Mouse (Mus musculus): ENCODE results near the gene Supt16. TPM values are rescaled to one million over a fixed set of nuclear protein-coding genes. Genes with fewer than 3 reads are reported as not detected.

The Supt16 gene
- polyA plus RNA-seq (2014; fragmentation: Nextera tagmentation; extraction: Ambion mirVana): 82.5 and 85.8 TPM in 2 replicates

GRCm38 (mm10) chr14:52197156-52197878 is at the start of gene Supt16:
Gene Supt16, minus strand, starts transcription at chr14:52197416.
- peak within 1 kb of the TSS; percentile 99 for H3K4me3 ChIP-seq (ENCODE audit: low read depth, low read length)
- H3K27me3 ChIP-seq (ENCODE audit: insufficient read depth, low read length): no peaks in the 10 kb centered on the region
- H3K9ac ChIP-seq: peak within 1 kb of the TSS; percentile 98
- no peak for TF ChIP-seq CTCF (IDR thresholded peaks at IDR 0.05; ENCODE audit: low read depth)
- peak within 1 kb of the TSS; percentile 84 for H3K4me2 ChIP-seq
- WGBS: under 1% methylated on average over 59 of the region's 59 CpGs
- no peaks in the 10 kb centered on the region for H3K9me3 ChIP-seq (ENCODE audit: low read depth, low read length)
- DNase-seq: peak; percentile 92
- H3K27ac ChIP-seq (ENCODE audit: low read depth): peak within 1 kb of the TSS; percentile 99
- peaks cover 50% of the 10 kb centered on the region for H3K36me3 ChIP-seq (ENCODE audit: insufficient read depth)
- peak; percentile 96 for ATAC-seq (ENCODE audit: insufficient read depth)
- H3K4me1 ChIP-seq (ENCODE audit: insufficient read depth): no peaks in the 10 kb centered on the region

GRCm38 (mm10) chr14:52246129-52246528 is 48.9 kb upstream of the Supt16 start:
- no peak for TF ChIP-seq CTCF (IDR thresholded peaks at IDR 0.05; ENCODE audit: low read depth)
- H3K9ac ChIP-seq: no peak overlapping the region
- H3K27me3 ChIP-seq (ENCODE audit: insufficient read depth, low read length): no peaks in the 10 kb centered on the region
- H3K27ac ChIP-seq (ENCODE audit: low read depth): no peak overlapping the region
- WGBS: 72% methylated on average over 4 of the region's 4 CpGs
- DNase-seq (no peak), ATAC-seq (ENCODE audit: insufficient read depth) (no peak)
- no peaks in the 10 kb centered on the region for H3K9me3 ChIP-seq (ENCODE audit: low read depth, low read length)
- no peaks in the 10 kb centered on the region for H3K36me3 ChIP-seq (ENCODE audit: insufficient read depth)
- no peak overlapping the region for H3K4me3 ChIP-seq (ENCODE audit: low read depth, low read length)
- 0 out of 2 replicates have a peak, but pooled peaks cover 3% of the 10 kb centered on the region for H3K4me1 ChIP-seq (ENCODE audit: insufficient read depth)
- no peak overlapping the region for H3K4me2 ChIP-seq

GRCm38 (mm10) chr14:52244690-52245042 is 47.5 kb upstream of the Supt16 start:
- no peaks in the 10 kb centered on the region for H3K27me3 ChIP-seq (ENCODE audit: insufficient read depth, low read length)
- peak overlapping the region; percentile 79 for H3K4me2 ChIP-seq
- H3K9ac ChIP-seq: peak overlapping the region; percentile 79
- DNase-seq (no peak), ATAC-seq (ENCODE audit: insufficient read depth) (no peak; the same call in 1 of the 2 replicates)
- 0 out of 2 replicates have a peak, but pooled peaks cover 3% of the 10 kb centered on the region for H3K4me1 ChIP-seq (ENCODE audit: insufficient read depth)
- WGBS: 11% methylated on average over 7 of the region's 7 CpGs
- no peaks in the 10 kb centered on the region for H3K36me3 ChIP-seq (ENCODE audit: insufficient read depth)
- peak overlapping the region; percentile 88 for H3K4me3 ChIP-seq (ENCODE audit: low read depth, low read length)
- peak overlapping the region; percentile 63; the same call in 1 of the 2 replicates for H3K27ac ChIP-seq (ENCODE audit: low read depth)
- no peaks in the 10 kb centered on the region for H3K9me3 ChIP-seq (ENCODE audit: low read depth, low read length)
- TF ChIP-seq CTCF (IDR thresholded peaks at IDR 0.05; ENCODE audit: low read depth): no peak

GRCm38 (mm10) chr14:52244041-52244689 is 46.9 kb upstream of the Supt16 start:
- TF ChIP-seq CTCF (IDR thresholded peaks at IDR 0.05; ENCODE audit: low read depth): no peak
- peak; percentile 100 for ATAC-seq (ENCODE audit: insufficient read depth)
- Histone ChIP-seq H3K36me3 (ENCODE audit: insufficient read depth) (no peaks in the 10 kb centered on the region), H3K27me3 (ENCODE audit: insufficient read depth, low read length) (no peaks in the 10 kb centered on the region), H3K4me2 (peak overlapping the region; percentile 79), H3K4me3 (ENCODE audit: low read depth, low read length) (peak overlapping the region; percentile 88), H3K9ac (peak overlapping the region; percentile 79), H3K4me1 (ENCODE audit: insufficient read depth) (0 out of 2 replicates have a peak, but pooled peaks cover 3% of the 10 kb centered on the region), H3K27ac (ENCODE audit: low read depth) (peak overlapping the region; percentile 63; the same call in 1 of the 2 replicates), H3K9me3 (ENCODE audit: low read depth, low read length) (no peaks in the 10 kb centered on the region)
- peak; percentile 99 for DNase-seq
- WGBS: 1% methylated on average over 32 of the region's 32 CpGs

- Histone ChIP-seq H3K27me3 (ENCODE audit: insufficient read depth, low read length) (no peaks in the 10 kb centered on the region), H3K4me3 (ENCODE audit: low read depth, low read length) (no peak overlapping the region), H3K9me3 (ENCODE audit: low read depth, low read length) (no peaks in the 10 kb centered on the region), H3K4me2 (no peak overlapping the region), H3K27ac (ENCODE audit: low read depth) (no peak overlapping the region), H3K9ac (no peak overlapping the region), H3K4me1 (ENCODE audit: insufficient read depth) (no peaks in the 10 kb centered on the region), H3K36me3 (ENCODE audit: insufficient read depth) (peaks cover 58% of the 10 kb centered on the region)
- WGBS: 92% methylated on average over 1 of the region's 1 CpGs
- ATAC-seq (ENCODE audit: insufficient read depth): no peak
- TF ChIP-seq CTCF (IDR thresholded peaks at IDR 0.05; ENCODE audit: low read depth): no peak
- no peak for DNase-seq
Observed at GRCm38 (mm10) chr14:52236216-52236615, 39.0 kb upstream of the Supt16 start.

GRCm38 (mm10) chr14:52235165-52235564 is 37.9 kb upstream of the Supt16 start:
- no peak for ATAC-seq (ENCODE audit: insufficient read depth)
- no peak overlapping the region for H3K4me3 ChIP-seq (ENCODE audit: low read depth, low read length)
- no peak overlapping the region for H3K9ac ChIP-seq
- H3K4me1 ChIP-seq (ENCODE audit: insufficient read depth): no peaks in the 10 kb centered on the region
- no peak for DNase-seq
- H3K9me3 ChIP-seq (ENCODE audit: low read depth, low read length): no peaks in the 10 kb centered on the region
- H3K36me3 ChIP-seq (ENCODE audit: insufficient read depth): peaks cover 69% of the 10 kb centered on the region
- no peak overlapping the region for H3K4me2 ChIP-seq
- H3K27ac ChIP-seq (ENCODE audit: low read depth): no peak overlapping the region
- 97% methylated on average over 7 of the region's 7 CpGs for WGBS
- no peaks in the 10 kb centered on the region for H3K27me3 ChIP-seq (ENCODE audit: insufficient read depth, low read length)
- no peak for TF ChIP-seq CTCF (IDR thresholded peaks at IDR 0.05; ENCODE audit: low read depth)

GRCm38 (mm10) chr14:52232249-52232648 is 35.0 kb upstream of the Supt16 start:
- Histone ChIP-seq H3K4me2 (no peak overlapping the region), H3K27me3 (ENCODE audit: insufficient read depth, low read length) (no peaks in the 10 kb centered on the region), H3K9ac (no peak overlapping the region), H3K4me3 (ENCODE audit: low read depth, low read length) (no peak overlapping the region), H3K27ac (ENCODE audit: low read depth) (no peak overlapping the region), H3K4me1 (ENCODE audit: insufficient read depth) (no peaks in the 10 kb centered on the region), H3K36me3 (ENCODE audit: insufficient read depth) (peaks cover 96% of the 10 kb centered on the region), H3K9me3 (ENCODE audit: low read depth, low read length) (no peaks in the 10 kb centered on the region)
- ATAC-seq (ENCODE audit: insufficient read depth) (no peak), DNase-seq (no peak)
- TF ChIP-seq CTCF (IDR thresholded peaks at IDR 0.05; ENCODE audit: low read depth): 0 out of 2 replicates have a peak, but pooled peaks have one; percentile 9
- WGBS: 84% methylated on average over 6 of the region's 6 CpGs

Data from lung, embryonic 14.5 days (tissue).